ENCODE assay signal across 7 mouse cellular contexts in the genomic region with DNA sequence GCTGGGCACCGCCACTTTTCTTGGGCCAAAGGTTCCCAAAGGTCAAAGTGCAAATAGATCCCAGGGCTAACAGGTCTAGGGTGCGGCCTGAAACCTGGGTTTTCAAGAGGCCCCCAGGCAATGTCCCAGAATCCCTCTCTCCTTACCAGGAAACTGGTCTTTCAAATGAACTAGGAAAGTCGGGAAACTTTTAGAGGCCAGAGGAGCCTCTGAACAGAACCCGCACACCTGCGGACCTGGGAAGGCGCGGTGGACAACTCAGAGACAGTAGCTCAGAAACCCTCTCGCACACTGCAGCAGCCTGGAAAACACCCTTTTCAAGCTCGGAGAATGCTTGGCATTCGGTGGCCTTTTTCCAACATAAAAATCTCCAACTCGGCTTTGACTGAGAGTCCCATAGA. TPM values are rescaled to one million over a fixed set of nuclear protein-coding genes. Genes with fewer than 3 reads are reported as not detected.
DNase-seq lines count a peak whose midpoint lies in the region; ATAC-seq and TF ChIP-seq lines count a peak whose summit lies in the region.

No protein-coding gene starts in this region.

- H3K9me3 ChIP-seq in kidney, embryonic 14.5 days (ENCODE audit: control insufficient read depth, low read length): no peaks in the 10 kb centered on the region

- no peaks in the 10 kb centered on the region for H3K27me3 ChIP-seq in kidney, embryonic 14.5 days (ENCODE audit: control insufficient read depth, insufficient read depth, low read length)
- no peaks in the 10 kb centered on the region; the same call in 1 of the 2 replicates for H3K27me3 ChIP-seq in thymus, adult 2 months (ENCODE audit: control insufficient read depth, insufficient read depth, low read length)

- peak; percentile 17 for DNase-seq in urinary bladder, postnatal 25 days (ENCODE audit: low spot score)
- no peak for DNase-seq in urinary bladder, postnatal 10 days (ENCODE audit: low spot score)
- peak; percentile 10 for DNase-seq in heart, adult 8-10 months (ENCODE audit: low spot score)
- peak; percentile 52 for DNase-seq in lung, postnatal 10 days
- no peak for DNase-seq in thymus, adult 2 months
- DNase-seq in spleen, postnatal 36 days (ENCODE audit: low spot score in 2 of 2): no peak

- TF ChIP-seq CTCF in thymus, adult 2 months (IDR thresholded peaks at IDR 0.05; ENCODE audit: borderline replicate concordance, control insufficient read depth, extremely low read depth, insufficient read depth, low read length, poor library complexity): no peak

- peak overlapping the region; percentile 63 for H3K4me3 ChIP-seq in kidney, embryonic 14.5 days (ENCODE audit: low read length)
- H3K4me3 ChIP-seq in thymus, adult 2 months (ENCODE audit: control insufficient read depth, insufficient read depth, low read length): no peak overlapping the region

- H3K9ac ChIP-seq in kidney, embryonic 14.5 days (ENCODE audit: low read depth, low read length): peak overlapping the region; percentile 72

- 17% methylated on average over 11 of the region's 11 CpGs for WGBS in kidney, embryonic 14.5 days
- WGBS in thymus, adult 2 months: 87% methylated on average over 11 of the region's 11 CpGs

- TF ChIP-seq POLR2A in thymus, adult 2 months (IDR thresholded peaks at IDR 0.05; ENCODE audit: control insufficient read depth, extremely low read depth, insufficient read depth, low read length, poor library complexity): no peak

- H3K27ac ChIP-seq in kidney, embryonic 14.5 days (ENCODE audit: low read depth, low read length): peak overlapping the region; percentile 89; the same call in 1 of the 2 replicates
- H3K27ac ChIP-seq in thymus, adult 2 months (ENCODE audit: control insufficient read depth, insufficient read depth, low read length): no peak overlapping the region

- ATAC-seq in kidney, embryonic 14.5 days (ENCODE audit: low FRiP score, low TSS enrichment): 0 out of 2 replicates have a peak, but pooled peaks have one; percentile 1

- peak overlapping the region; percentile 82 for H3K4me2 ChIP-seq in kidney, embryonic 14.5 days (replicated peaks; ENCODE audit: low read depth, low read length)

- H3K36me3 ChIP-seq in kidney, embryonic 14.5 days (ENCODE audit: control insufficient read depth, insufficient read depth, low read length): no peaks in the 10 kb centered on the region
- no peaks in the 10 kb centered on the region for H3K36me3 ChIP-seq in thymus, adult 2 months (ENCODE audit: control insufficient read depth, insufficient read depth, low read length)

- peaks cover 12% of the 10 kb centered on the region for H3K4me1 ChIP-seq in kidney, embryonic 14.5 days (ENCODE audit: control insufficient read depth, insufficient read depth, low read length)
- peaks cover 4% of the 10 kb centered on the region for H3K4me1 ChIP-seq in thymus, adult 2 months (replicated peaks; ENCODE audit: control insufficient read depth, insufficient read depth, low read length)

RNA-seq across cellular contexts. Expression of a gene that starts 1.0 kb away (rescaled TPM):
- 10 to 100 TPM; 15.8 to 17.4 (median 17.0) TPM for total RNA-seq in heart, adult 8-10 months (2022)
- polyA plus RNA-seq in kidney, embryonic 14.5 days (2014; fragmentation: Nextera tagmentation; extraction: Ambion mirVana): 18.3 and 34.9 TPM in 2 replicates
- 4.5 and 5.5 TPM in 2 replicates for polyA plus RNA-seq in thymus, adult 2 months (2012; rRNA removed)

RNA-seq across cellular contexts. Expression of a gene that starts 56.6 kb away (rescaled TPM):
- total RNA-seq in heart, adult 8-10 months (2022): 10 to 100 TPM; 26.4 to 31.2 (median 29.3) TPM
- polyA plus RNA-seq in kidney, embryonic 14.5 days (2014; fragmentation: Nextera tagmentation; extraction: Ambion mirVana): 57.8 and 62.0 TPM in 2 replicates
- 22.5 and 24.5 TPM in 2 replicates for polyA plus RNA-seq in thymus, adult 2 months (2012; rRNA removed)

Comparison
In these comparisons a context has a peak if more than half of its experiments do, and no peak if none do; other contexts are left out.
1. DNase-seq: peak in urinary bladder, postnatal 25 days (single experiment), heart, adult 8-10 months (single experiment) and lung, postnatal 10 days (single experiment); none in urinary bladder, postnatal 10 days (single experiment), thymus, adult 2 months (single experiment) and spleen, postnatal 36 days (0 of 2).